Mouse (Mus musculus) kidney, postnatal 0 days (tissue): Measurements from ENCODE around the gene Mdfic. TPM values are rescaled to one million over a fixed set of nuclear protein-coding genes. Genes with fewer than 3 reads are reported as not detected.

Experiments
- ATAC-seq: fragments of 200-750 bp; cut with Nextera tagmentation; replicated peaks from 2 replicates; pipeline ENCODE4 v1.8.0; 2017; ENCODE audit warnings: low read depth, moderate number of reproducible peaks, moderate TSS enrichment, moderate library complexity; ENCODE audit not compliant: low FRiP score
- DNase-seq: peaks from one replicate; pipeline ENCODE4 v3.0.0-alpha.2; 2016; ENCODE audit warnings: low spot score
- H3K27ac ChIP-seq: fragments of 300-500 bp; sonication (generic); 2 replicates; pipeline ENCODE4 v1.5.1; 2014; ENCODE audit warnings: mild to moderate bottlenecking
- H3K27me3 ChIP-seq: fragments of 300-500 bp; sonication (generic); 2 replicates; pipeline ENCODE4 v1.6.1; 2014; ENCODE audit warnings: low read length, mixed read lengths; ENCODE audit not compliant: insufficient read depth
- H3K36me3 ChIP-seq: fragments of 300-500 bp; sonication (generic); 2 replicates; pipeline ENCODE4 v1.6.1; 2014; ENCODE audit warnings: low read length, mixed read lengths; ENCODE audit not compliant: insufficient read depth
- H3K4me1 ChIP-seq: fragments of 300-500 bp; sonication (generic); replicated peaks from 2 replicates; pipeline ENCODE4 v1.6.1; 2014; ENCODE audit warnings: antibody characterized with exemption, low read length, mixed read lengths; ENCODE audit not compliant: insufficient read depth
- H3K4me2 ChIP-seq: fragments of 300-500 bp; sonication (generic); 2 replicates; pipeline ENCODE4 v1.6.1; 2014; ENCODE audit warnings: mild to moderate bottlenecking, low read length, moderate library complexity, mixed read lengths
- H3K4me3 ChIP-seq: fragments of 300-500 bp; sonication (generic); replicated peaks from 2 replicates; pipeline ENCODE4 v1.5.1; 2014; ENCODE audit warnings: low read depth, low read length
- H3K9ac ChIP-seq: fragments of 300-500 bp; sonication (generic); 2 replicates; pipeline ENCODE4 v1.6.1; 2014; ENCODE audit warnings: low read depth, low read length
- H3K9me3 ChIP-seq: fragments of 300-500 bp; sonication (generic); replicated peaks from 2 replicates; pipeline ENCODE4 v1.6.1; 2016; ENCODE audit warnings: low read length, inconsistent platforms, mixed read lengths
- CTCF ChIP-seq: IDR thresholded peaks from 2 replicates; pipeline ENCODE4 v1.5.1; 2016; ENCODE audit warnings: antibody characterized with exemption, low read depth, mild to moderate bottlenecking, moderate library complexity
- WGBS: fragments of 180-500 bp; shearing (Covaris S2); extraction: QIAGEN DNeasy Blood & Tissue Kit; methylation state at CpG from one replicate; pipeline ENCODE4 v1.1.7; 2014; 5-methylcytosine and 5-hydroxymethylcytosine counted together
- polyA plus RNA-seq: library from polyadenylated mRNA; unstranded; fragments of >200 nt; fragmentation: Nextera tagmentation; extraction: Ambion mirVana; gene quantifications from 2 replicates; pipeline ENCODE4 v1.2.1, GENCODE M21; 2015

The Mdfic gene
- polyA plus RNA-seq, 1 experiment from 2014 or later = 4.4 TPM

GRCm38 (mm10) chr6:15777070-15777469, 56.6 kb downstream of the Mdfic start:
- Histone ChIP-seq H3K36me3 (no peaks in the 10 kb centered on the region), H3K4me2 (no peak overlapping the region), H3K27me3 (no peaks in the 10 kb centered on the region), H3K4me1 (no peaks in the 10 kb centered on the region), H3K4me3 (no peak overlapping the region), H3K9ac (no peak overlapping the region), H3K9me3 (no peaks in the 10 kb centered on the region), H3K27ac (no peak overlapping the region)
- WGBS = 83% methylated on average over 3 of the region's 3 CpGs
- ATAC-seq (no peak), DNase-seq (peak; percentile 28)
- no peak for TF ChIP-seq CTCF

DNA sequence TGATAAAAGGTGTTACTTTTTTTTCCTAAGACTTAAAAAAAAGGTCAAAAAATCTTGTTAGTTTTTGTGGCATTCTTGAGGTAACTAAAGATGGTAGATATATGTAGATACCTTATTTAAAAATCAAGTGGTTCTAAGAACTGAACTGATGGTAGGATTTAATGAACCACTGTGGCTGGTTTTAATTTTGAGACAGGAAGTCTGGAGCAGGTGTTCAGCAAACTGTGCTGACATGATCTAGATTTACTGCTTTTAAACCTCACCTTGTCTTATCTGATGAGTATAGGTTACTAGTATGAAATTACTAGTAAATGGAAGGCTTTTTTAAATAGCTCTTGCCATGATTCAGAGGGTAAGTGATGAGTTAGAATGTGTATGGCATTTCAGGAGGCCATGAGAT, 59.7 kb downstream of the Mdfic start:
- Histone ChIP-seq H3K9me3 (no peaks in the 10 kb centered on the region), H3K4me3 (no peak overlapping the region), H3K36me3 (no peaks in the 10 kb centered on the region), H3K27ac (no peak overlapping the region), H3K27me3 (no peaks in the 10 kb centered on the region), H3K4me2 (no peak overlapping the region), H3K4me1 (no peaks in the 10 kb centered on the region), H3K9ac (no peak overlapping the region)
- DNase-seq (no peak), ATAC-seq (no peak)
- TF ChIP-seq CTCF = no peak

DNA sequence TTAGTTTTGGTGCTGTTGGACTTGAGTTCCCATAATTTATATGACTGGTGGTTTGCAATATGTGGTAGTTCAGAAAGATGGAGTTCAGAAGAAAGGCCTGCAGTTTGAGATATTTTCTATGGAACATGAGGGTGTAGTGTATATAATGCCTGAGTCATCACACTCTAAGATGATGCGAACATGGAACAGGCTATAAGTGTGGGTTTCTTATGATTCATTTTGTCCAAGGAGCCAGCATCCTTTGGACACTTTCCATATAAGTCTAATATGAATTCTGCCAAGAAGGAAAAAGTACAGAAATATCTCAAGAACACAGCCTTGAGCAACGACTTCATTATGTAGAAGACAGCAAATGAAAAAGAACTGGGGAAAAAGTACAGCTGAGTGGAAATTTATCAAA, 60.2 kb downstream of the Mdfic start:
- no peak overlapping the region for H3K4me3 ChIP-seq
- H3K9ac ChIP-seq = no peak overlapping the region
- H3K27me3 ChIP-seq = no peaks in the 10 kb centered on the region

DNA sequence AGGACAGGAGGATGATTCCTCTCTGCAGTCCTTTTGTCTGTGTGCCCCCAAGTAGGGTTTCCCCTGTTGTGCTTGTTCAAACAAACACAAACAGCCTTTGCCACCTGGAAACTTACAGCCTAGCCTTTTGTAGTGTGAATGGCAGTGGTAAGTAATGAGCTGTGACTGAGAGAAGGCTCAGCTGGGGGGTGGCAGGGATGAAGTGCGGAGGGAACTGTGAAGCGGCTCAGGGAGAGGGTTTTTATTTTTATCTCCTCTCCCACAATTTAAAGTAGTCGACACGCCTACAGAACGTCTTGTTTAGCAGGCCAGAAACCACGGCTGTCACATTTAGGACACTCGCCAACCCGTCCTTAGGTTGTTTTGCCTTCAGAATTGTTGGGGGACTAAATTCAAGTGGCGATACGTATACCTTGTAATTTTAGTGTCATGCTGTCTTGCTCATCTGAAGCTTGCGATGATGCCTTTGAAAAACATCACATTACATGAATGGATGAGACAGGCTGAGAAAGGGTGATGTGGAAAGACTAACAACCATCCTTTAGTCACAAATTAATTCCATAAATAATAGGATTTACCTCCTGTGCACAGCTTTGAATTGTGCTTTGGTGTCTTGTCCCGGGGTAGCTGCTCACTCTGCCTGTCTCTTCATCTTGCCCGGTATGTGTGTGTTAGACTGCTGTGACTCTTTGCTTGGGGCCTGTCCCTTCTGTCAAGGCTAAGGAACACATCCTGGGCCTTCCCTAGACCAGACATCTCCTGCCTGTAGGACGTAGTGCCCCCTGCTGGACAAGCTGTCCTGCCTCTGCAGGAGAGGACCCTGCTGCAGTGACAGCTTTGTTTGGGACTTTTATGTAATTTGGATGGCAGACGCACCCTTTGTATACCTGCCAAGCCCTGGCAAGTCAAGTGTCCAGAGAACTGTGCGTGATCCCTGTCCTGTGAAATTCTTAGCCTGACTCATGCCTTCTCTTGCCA, 69.4 kb downstream of the Mdfic start:
- Histone ChIP-seq H3K4me2 (peak overlapping the region; percentile 13; the same call in 1 of the 2 replicates), H3K27me3 (no peaks in the 10 kb centered on the region), H3K4me1 (peaks cover 5% of the 10 kb centered on the region), H3K27ac (peak overlapping the region; percentile 5; the same call in 1 of the 2 replicates), H3K9ac (no peak overlapping the region), H3K36me3 (no peaks in the 10 kb centered on the region), H3K4me3 (no peak overlapping the region), H3K9me3 (no peaks in the 10 kb centered on the region)
- ATAC-seq = peak; percentile 81
- peak; percentile 80 for DNase-seq
- WGBS = 33% methylated on average over 16 of the region's 16 CpGs
- TF ChIP-seq CTCF = peak; percentile 82

More for the DNA sequence above, 60.2 kb downstream of the Mdfic start:
- Histone ChIP-seq H3K4me2 (no peak overlapping the region), H3K27ac (no peak overlapping the region), H3K4me1 (no peaks in the 10 kb centered on the region), H3K36me3 (no peaks in the 10 kb centered on the region), H3K9me3 (no peaks in the 10 kb centered on the region)
- DNase-seq (no peak), ATAC-seq (no peak)
- no peak for TF ChIP-seq CTCF
- WGBS = 83% methylated on average over 2 of the region's 2 CpGs

- Histone ChIP-seq H3K4me2 (peak overlapping the region; percentile 46), H3K4me1 (peaks cover 5% of the 10 kb centered on the region), H3K9ac (no peak overlapping the region), H3K9me3 (no peaks in the 10 kb centered on the region), H3K27me3 (no peaks in the 10 kb centered on the region), H3K4me3 (peak overlapping the region; percentile 3; the same call in 1 of the 2 replicates), H3K27ac (peak overlapping the region; percentile 65; the same call in 1 of the 2 replicates), H3K36me3 (no peaks in the 10 kb centered on the region)
- no peak for TF ChIP-seq CTCF
- WGBS = 44% methylated on average over 12 of the region's 12 CpGs
- ATAC-seq (0 out of 2 replicates have a peak, but pooled peaks have one; percentile 9), DNase-seq (peak; percentile 33)
Measured at GRCm38 (mm10) chr6:15792680-15793601, 72.5 kb downstream of the Mdfic start.
